Mouse (Mus musculus) heart, postnatal 0 days (tissue): Measurements from ENCODE around the gene Ube2l6. TPM values are rescaled to one million over a fixed set of nuclear protein-coding genes. Genes with fewer than 3 reads are reported as not detected.

ENCODE experiments used
- ATAC-seq: fragments of 200-750 bp; cut with Nextera tagmentation; 2 replicates; pipeline ENCODE4 v1.8.0; 2017; ENCODE audit warnings: low read depth, moderate number of reproducible peaks, moderate library complexity; ENCODE audit not compliant: insufficient read depth
- DNase-seq: peaks from one replicate; pipeline ENCODE4 v3.0.0-alpha.2; 2016; ENCODE audit warnings: low spot score
- H3K27ac ChIP-seq: fragments of 300-500 bp; sonication (generic); 2 replicates; pipeline ENCODE4 v1.5.1; 2014; ENCODE audit warnings: low read depth, mild to moderate bottlenecking
- H3K27me3 ChIP-seq: fragments of 300-500 bp; sonication (generic); 2 replicates; pipeline ENCODE4 v1.6.1; 2014; ENCODE audit warnings: low read length, mixed read lengths; ENCODE audit not compliant: control insufficient read depth, insufficient read depth
- H3K36me3 ChIP-seq: fragments of 300-500 bp; sonication (generic); replicated peaks from 2 replicates; pipeline ENCODE4 v1.6.1; 2014; ENCODE audit warnings: low read length, mixed read lengths; ENCODE audit not compliant: control insufficient read depth, insufficient read depth
- H3K4me1 ChIP-seq: fragments of 300-500 bp; sonication (generic); 2 replicates; pipeline ENCODE4 v1.6.1; 2014; ENCODE audit warnings: antibody characterized with exemption; ENCODE audit not compliant: control insufficient read depth, insufficient read depth
- H3K4me2 ChIP-seq: fragments of 300-500 bp; sonication (generic); 2 replicates; pipeline ENCODE4 v1.6.1; 2014; ENCODE audit warnings: low read depth, mild to moderate bottlenecking, low read length, moderate library complexity
- H3K4me3 ChIP-seq: fragments of 300-500 bp; sonication (generic); 2 replicates; pipeline ENCODE4 v1.5.1; 2014; ENCODE audit warnings: low read depth, low read length
- H3K9ac ChIP-seq: fragments of 300-500 bp; sonication (generic); replicated peaks from 2 replicates; pipeline ENCODE4 v1.6.1; 2014; ENCODE audit warnings: low read depth, low read length, mixed read lengths
- H3K9me3 ChIP-seq: fragments of 300-500 bp; sonication (generic); replicated peaks from 2 replicates; pipeline ENCODE4 v1.6.1; 2016; ENCODE audit warnings: low read length; ENCODE audit not compliant: control insufficient read depth
- CTCF ChIP-seq: IDR thresholded peaks from 2 replicates; pipeline ENCODE4 v1.5.1; 2016; ENCODE audit warnings: antibody characterized with exemption, control low read depth, low read depth
- EP300 ChIP-seq: IDR thresholded peaks from 2 replicates; pipeline ENCODE4 v1.6.1; 2016; ENCODE audit warnings: antibody characterized with exemption, low read depth
- WGBS: fragments of 180-500 bp; shearing (Covaris S2); extraction: QIAGEN DNeasy Blood & Tissue Kit; methylation state at CpG from one replicate; pipeline ENCODE4 v1.1.7; 2014; 5-methylcytosine and 5-hydroxymethylcytosine counted together
- polyA plus RNA-seq: library from polyadenylated mRNA; unstranded; fragments of >200 nt; fragmentation: Nextera tagmentation; extraction: Ambion mirVana; gene quantifications from 2 replicates; pipeline ENCODE4 v1.2.1, GENCODE M21; 2015
- total RNA-seq: library from RNA; depleted of rRNA; stranded (reverse); fragments of >200 nt; gene quantifications from 2 replicates; pipeline ENCODE4 v1.2.3, GENCODE M21; 2014; ENCODE audit warnings: low replicate concordance

Gene Ube2l6
- total and polyA plus RNA-seq, 2 experiments from 2014 or later, result 36.9 to 40.0 TPM

DNA sequence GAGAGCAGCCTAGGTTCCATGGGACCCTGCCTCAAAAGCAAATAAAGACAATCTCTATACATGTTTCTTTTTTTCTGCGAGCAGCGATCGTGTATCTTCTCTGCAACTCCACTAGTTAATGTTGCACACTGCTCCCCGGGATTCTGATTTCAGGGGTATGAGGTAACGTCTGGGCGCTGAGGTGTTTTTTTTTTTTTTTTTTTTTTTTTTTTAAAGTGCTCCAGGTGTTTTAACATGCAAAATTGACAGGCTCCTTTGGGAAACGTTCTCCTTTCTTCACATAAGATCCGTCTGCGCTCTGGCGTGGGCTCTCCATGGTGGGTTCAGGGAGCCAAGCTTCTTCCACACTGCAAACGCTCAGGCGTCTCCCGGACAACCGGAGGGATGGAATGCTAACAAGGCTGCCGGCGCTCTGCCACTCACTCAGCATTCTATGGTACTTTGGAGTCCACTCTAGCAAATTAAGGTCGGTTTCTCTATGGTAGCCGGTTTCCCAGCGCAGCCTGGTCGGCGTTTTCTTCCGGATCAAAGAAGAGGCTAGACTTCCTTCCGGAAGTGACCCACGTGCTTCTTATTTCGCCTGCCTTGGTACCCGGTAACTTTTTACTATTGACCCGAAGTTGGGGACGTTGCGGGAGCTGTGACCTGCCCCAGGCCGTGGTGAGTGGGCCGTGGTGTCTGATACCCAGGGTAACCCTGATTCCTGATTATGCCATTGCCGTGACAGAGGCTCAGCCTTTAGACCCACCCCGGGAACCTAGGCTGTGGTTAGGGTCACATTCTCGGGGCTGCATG, 28.1 kb downstream of the Ube2l6 start, which contains the start of gene Timm10:
TSS of gene Timm10 (plus strand) at position 510 of the 795 bp plus-strand sequence.
- ATAC-seq (peak; percentile 79), DNase-seq (peak; percentile 97)
- WGBS, result under 1% methylated on average over 34 of the region's 34 CpGs
- Histone ChIP-seq H3K27ac (peak within 1 kb of the TSS; percentile 87), H3K4me2 (peak within 1 kb of the TSS; percentile 92), H3K9ac (peak within 1 kb of the TSS; percentile 69), H3K9me3 (no peaks in the 10 kb centered on the region), H3K36me3 (peaks cover 11% of the 10 kb centered on the region; the same call in 1 of the 2 replicates), H3K4me1 (peaks cover 11% of the 10 kb centered on the region), H3K27me3 (no peaks in the 10 kb centered on the region), H3K4me3 (peak within 1 kb of the TSS; percentile 68)
- TF ChIP-seq CTCF, result no peak
- TF ChIP-seq EP300, result peak; percentile 74

- under 1% methylated on average over 29 of the region's 29 CpGs for WGBS
- DNase-seq, result peak; percentile 47
- H3K9ac ChIP-seq, result peak overlapping the region; percentile 69
These were observed 28.8 kb downstream of the Ube2l6 start for GRCm38 (mm10) chr2:84827283-84827920.

DNA sequence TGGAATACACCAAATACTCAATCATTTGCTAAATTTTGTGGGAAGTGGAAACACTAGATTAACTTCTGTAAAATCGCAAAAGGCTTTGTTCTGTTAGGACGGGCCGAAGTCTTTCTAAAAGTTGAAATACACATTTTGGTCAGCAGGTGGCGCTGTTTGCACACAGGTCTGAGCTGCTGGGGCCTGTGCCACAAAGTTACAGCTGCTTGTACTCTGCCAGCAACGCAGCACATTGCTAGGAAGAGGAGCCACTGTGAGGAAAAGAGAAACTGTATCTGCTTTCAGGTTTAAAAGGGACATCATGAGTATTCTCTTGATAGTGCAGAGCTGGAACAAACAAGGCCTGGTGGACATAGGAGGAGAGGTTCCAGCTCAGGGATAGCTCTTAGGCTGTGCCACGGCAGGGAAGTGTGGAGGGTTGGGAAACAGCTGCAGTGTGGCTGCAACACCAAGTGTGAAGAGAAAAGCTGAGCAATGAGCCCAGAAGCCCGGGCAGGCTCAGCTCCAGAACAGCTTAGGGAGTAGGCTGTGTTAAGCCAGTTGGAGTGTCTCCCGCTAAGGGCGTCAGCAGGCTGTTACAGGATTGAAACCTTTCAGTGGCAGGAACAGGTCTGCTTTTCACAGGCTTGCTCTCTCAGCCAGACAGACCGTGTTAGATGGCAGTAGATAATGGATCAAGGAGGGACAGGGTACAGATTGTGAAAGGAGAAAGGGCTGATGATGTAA, 33.2 kb downstream of the Ube2l6 start:
- Histone ChIP-seq H3K4me1 (peaks cover 11% of the 10 kb centered on the region), H3K4me3 (no peak overlapping the region), H3K27me3 (no peaks in the 10 kb centered on the region), H3K27ac (peak overlapping the region; percentile 39), H3K9ac (no peak overlapping the region), H3K36me3 (peaks cover 11% of the 10 kb centered on the region; the same call in 1 of the 2 replicates), H3K9me3 (no peaks in the 10 kb centered on the region), H3K4me2 (no peak overlapping the region)
- ATAC-seq (peak; percentile 73), DNase-seq (peak; percentile 86)
- TF ChIP-seq CTCF (peak; percentile 90), EP300 (no peak)
- 25% methylated on average over 10 of the region's 10 CpGs for WGBS

More at GRCm38 (mm10) chr2:84827283-84827920, 28.8 kb downstream of the Ube2l6 start:
- Histone ChIP-seq H3K27me3 (no peaks in the 10 kb centered on the region), H3K4me2 (peak overlapping the region; percentile 92), H3K27ac (peak overlapping the region; percentile 87), H3K9me3 (no peaks in the 10 kb centered on the region), H3K4me3 (peak overlapping the region; percentile 68), H3K36me3 (peaks cover 11% of the 10 kb centered on the region; the same call in 1 of the 2 replicates), H3K4me1 (peaks cover 11% of the 10 kb centered on the region)
- TF ChIP-seq EP300, result no peak
- TF ChIP-seq CTCF, result no peak
- ATAC-seq, result peak; percentile 40

- Histone ChIP-seq H3K4me1 (peaks cover 15% of the 10 kb centered on the region; the same call in 1 of the 2 replicates), H3K4me2 (no peak overlapping the region), H3K27ac (no peak overlapping the region), H3K36me3 (no peaks in the 10 kb centered on the region), H3K9me3 (no peaks in the 10 kb centered on the region), H3K27me3 (peaks cover 13% of the 10 kb centered on the region), H3K9ac (no peak overlapping the region), H3K4me3 (no peak overlapping the region)
- DNase-seq (no peak), ATAC-seq (no peak)
- 63% methylated on average over 8 of the region's 8 CpGs for WGBS
- TF ChIP-seq EP300 (no peak), CTCF (no peak)
These were observed 38.5 kb downstream of the Ube2l6 start for GRCm38 (mm10) chr2:84837107-84837506.
